Comparison of ENCODE assay signal across 8 mouse cellular contexts in genomic region chr12:110706337-110707231, GRCm38 (mm10). TPM values are rescaled to one million over a fixed set of nuclear protein-coding genes. Genes with fewer than 3 reads are reported as not detected.
A peak's percentile ranks its signal among the peaks of the same experiment; 100 is the strongest.
DNase-seq lines count a peak whose midpoint lies in the region; ATAC-seq and TF ChIP-seq lines count a peak whose summit lies in the region.

No protein-coding gene starts in this region.

- ATAC-seq in intestine, embryonic 16.5 days, result peak; percentile 74
- ATAC-seq in liver, postnatal 0 days, result peak; percentile 84
- no peak for ATAC-seq in neural tube, embryonic 11.5 days (ENCODE audit: insufficient read depth, low FRiP score, low TSS enrichment)

- H3K4me3 ChIP-seq in intestine, embryonic 16.5 days (ENCODE audit: low read length), result peak overlapping the region; percentile 43
- H3K4me3 ChIP-seq in liver, postnatal 0 days (ENCODE audit: low read depth, low read length), result peak overlapping the region; percentile 38
- H3K4me3 ChIP-seq in neural tube, embryonic 11.5 days (ENCODE audit: low read depth, low read length), result peak overlapping the region; percentile 17

- H3K27ac ChIP-seq in intestine, embryonic 16.5 days (ENCODE audit: low read length), result peak overlapping the region; percentile 52
- H3K27ac ChIP-seq in liver, postnatal 0 days (ENCODE audit: low read depth), result peak overlapping the region; percentile 61
- 0 out of 2 replicates have a peak overlapping the region, but pooled peaks have one; percentile 2 for H3K27ac ChIP-seq in neural tube, embryonic 11.5 days (ENCODE audit: low read depth, low read length)

- peak overlapping the region; percentile 56 for H3K9ac ChIP-seq in intestine, embryonic 16.5 days (ENCODE audit: low read depth, low read length)
- peak overlapping the region; percentile 39 for H3K9ac ChIP-seq in liver, postnatal 0 days (replicated peaks)
- no peak overlapping the region for H3K9ac ChIP-seq in neural tube, embryonic 11.5 days (ENCODE audit: low read length)

- H3K36me3 ChIP-seq in intestine, embryonic 16.5 days (ENCODE audit: control insufficient read depth, insufficient read depth, low read length), result no peaks in the 10 kb centered on the region
- no peaks in the 10 kb centered on the region for H3K36me3 ChIP-seq in liver, postnatal 0 days (replicated peaks; ENCODE audit: insufficient read depth, low read length)
- no peaks in the 10 kb centered on the region for H3K36me3 ChIP-seq in neural tube, embryonic 11.5 days (ENCODE audit: control insufficient read depth, insufficient read depth, low read length)

- H3K9me3 ChIP-seq in intestine, embryonic 16.5 days (ENCODE audit: control insufficient read depth, low read length), result no peaks in the 10 kb centered on the region
- no peaks in the 10 kb centered on the region for H3K9me3 ChIP-seq in liver, postnatal 0 days (ENCODE audit: low read length)
- no peaks in the 10 kb centered on the region for H3K9me3 ChIP-seq in neural tube, embryonic 11.5 days (ENCODE audit: control insufficient read depth, low read length)

- TF ChIP-seq CTCF in liver, postnatal 0 days (IDR thresholded peaks at IDR 0.05; ENCODE audit: low read depth), result peak; percentile 37

- H3K4me1 ChIP-seq in intestine, embryonic 16.5 days (ENCODE audit: control insufficient read depth, insufficient read depth, low read length), result peaks cover 5% of the 10 kb centered on the region; the same call in 1 of the 2 replicates
- peaks cover 10% of the 10 kb centered on the region for H3K4me1 ChIP-seq in liver, postnatal 0 days (ENCODE audit: insufficient read depth)
- no peaks in the 10 kb centered on the region for H3K4me1 ChIP-seq in neural tube, embryonic 11.5 days (ENCODE audit: control insufficient read depth, insufficient read depth, low read length)

- H3K4me2 ChIP-seq in intestine, embryonic 16.5 days (ENCODE audit: low read depth, low read length), result peak overlapping the region; percentile 68
- peak overlapping the region; percentile 77 for H3K4me2 ChIP-seq in liver, postnatal 0 days (ENCODE audit: low read depth, low read length)
- peak overlapping the region; percentile 47 for H3K4me2 ChIP-seq in neural tube, embryonic 11.5 days (ENCODE audit: low read depth)

- WGBS in intestine, embryonic 16.5 days, result 3% methylated on average over 27 of the region's 27 CpGs
- WGBS in liver, postnatal 0 days (ENCODE audit: insufficient replicate concordance), result 2% methylated on average over 27 of the region's 27 CpGs
- WGBS in neural tube, embryonic 11.5 days, result 2% methylated on average over 27 of the region's 27 CpGs

- DNase-seq in urinary bladder, adult 18-20 months (ENCODE audit: low spot score in 2 of 2), result peak; percentile 15 to 23
- no peak for DNase-seq in urinary bladder, postnatal 10 days (ENCODE audit: low spot score)
- peak; percentile 84 for DNase-seq in embryo, embryonic 10 days (ENCODE audit: low spot score)
- peak; percentile 98 for DNase-seq in heart, adult 11 months
- DNase-seq in liver, postnatal 0 days, result peak; percentile 71
- peak; percentile 66 for DNase-seq in neural tube, embryonic 11.5 days (ENCODE audit: low spot score)
- DNase-seq in urinary bladder, postnatal 25 days (ENCODE audit: low spot score), result peak; percentile 44

- no peak for TF ChIP-seq EP300 in liver, postnatal 0 days (IDR thresholded peaks at IDR 0.05; ENCODE audit: low read depth)

- no peaks in the 10 kb centered on the region for H3K27me3 ChIP-seq in intestine, embryonic 16.5 days (replicated peaks; ENCODE audit: control insufficient read depth, insufficient read depth, low read length)
- no peaks in the 10 kb centered on the region for H3K27me3 ChIP-seq in liver, postnatal 0 days (ENCODE audit: insufficient read depth, low read length)
- H3K27me3 ChIP-seq in neural tube, embryonic 11.5 days (ENCODE audit: control insufficient read depth, insufficient read depth, low read length), result no peaks in the 10 kb centered on the region

RNA-seq across cellular contexts. Expression of gene Hsp90aa1, which starts 4.1 kb away (rescaled TPM):
- polyA plus RNA-seq in intestine, embryonic 16.5 days (2015; fragmentation: Nextera tagmentation; extraction: Ambion mirVana), result 679 and 790 TPM in 2 replicates
- polyA plus RNA-seq in liver, postnatal 0 days (2015; fragmentation: Nextera tagmentation; extraction: Ambion mirVana), result 231 and 250 TPM in 2 replicates
- 1,365 and 1,445 TPM in 2 replicates for polyA plus RNA-seq in neural tube, embryonic 11.5 days (2014; fragmentation: Nextera tagmentation; extraction: Ambion mirVana)

RNA-seq across cellular contexts. Expression of gene 1700001K19Rik, which starts 24.2 kb away (rescaled TPM):
- polyA plus RNA-seq in intestine, embryonic 16.5 days (2015; fragmentation: Nextera tagmentation; extraction: Ambion mirVana), result not detected in 2 replicates
- polyA plus RNA-seq in liver, postnatal 0 days (2015; fragmentation: Nextera tagmentation; extraction: Ambion mirVana), result not detected in 2 replicates
- polyA plus RNA-seq in neural tube, embryonic 11.5 days (2014; fragmentation: Nextera tagmentation; extraction: Ambion mirVana), result not detected in 2 replicates

RNA-seq across cellular contexts. Expression of gene Wdr20, which starts 31.2 kb away (rescaled TPM):
- 21.1 and 21.7 TPM in 2 replicates for polyA plus RNA-seq in intestine, embryonic 16.5 days (2015; fragmentation: Nextera tagmentation; extraction: Ambion mirVana)
- polyA plus RNA-seq in liver, postnatal 0 days (2015; fragmentation: Nextera tagmentation; extraction: Ambion mirVana), result 6.4 and 7.0 TPM in 2 replicates
- polyA plus RNA-seq in neural tube, embryonic 11.5 days (2014; fragmentation: Nextera tagmentation; extraction: Ambion mirVana), result 23.6 and 26.2 TPM in 2 replicates

Comparison
In these comparisons a context has a peak if more than half of its experiments do, and no peak if none do; other contexts are left out.
1. H3K27ac ChIP-seq: peak in every context shown above with its lines; median percentile 61 in liver, postnatal 0 days; 52 in intestine, embryonic 16.5 days; 2 in neural tube, embryonic 11.5 days.